Mouse (Mus musculus): ENCODE measurements around the gene Gmpr2. TPM values are rescaled to one million over a fixed set of nuclear protein-coding genes. Genes with fewer than 3 reads are reported as not detected.

The Gmpr2 gene
- polyA plus RNA-seq, 1 experiment = 35.9 TPM

DNA sequence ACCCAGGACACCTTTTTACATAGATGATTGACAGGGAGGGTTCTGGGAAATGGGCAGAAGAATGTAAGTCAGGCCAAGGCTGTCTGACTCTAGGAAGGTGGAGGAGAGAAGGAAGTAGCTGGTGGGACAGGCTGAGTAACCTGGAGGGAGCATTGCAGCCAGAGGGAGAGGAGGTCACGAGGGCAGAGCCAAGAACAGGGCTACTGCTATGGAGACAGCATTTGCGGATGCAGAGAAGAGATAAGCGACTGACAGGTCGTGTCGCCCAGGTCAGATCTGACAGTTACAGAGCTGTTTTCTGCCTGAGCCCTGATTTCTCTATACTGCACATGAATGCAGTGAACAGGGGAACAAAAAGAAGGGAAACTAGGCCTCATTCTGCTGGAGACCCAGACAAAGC is 35.7 kb downstream of the Gmpr2 start:
- no peaks in the 10 kb centered on the region for H3K27me3 ChIP-seq (ENCODE audit: control insufficient read depth, insufficient read depth, low read length)
- H3K36me3 ChIP-seq (ENCODE audit: control insufficient read depth, insufficient read depth, low read length) = no peaks in the 10 kb centered on the region
- H3K4me1 ChIP-seq (ENCODE audit: control insufficient read depth, insufficient read depth, low read length) = peaks cover 4% of the 10 kb centered on the region; the same call in 1 of the 2 replicates
- H3K27ac ChIP-seq (ENCODE audit: control insufficient read depth, insufficient read depth, low read depth, low read length) = no peak overlapping the region
- no peak overlapping the region for H3K4me3 ChIP-seq (ENCODE audit: control insufficient read depth, low read depth, low read length)
- TF ChIP-seq POLR2A (IDR thresholded peaks at IDR 0.05; ENCODE audit: control insufficient read depth, low read depth, low read length) (no peak), CTCF (IDR thresholded peaks at IDR 0.05; ENCODE audit: control insufficient read depth, insufficient read depth, insufficient replicate concordance, low read depth, low read length) (no peak)

DNA sequence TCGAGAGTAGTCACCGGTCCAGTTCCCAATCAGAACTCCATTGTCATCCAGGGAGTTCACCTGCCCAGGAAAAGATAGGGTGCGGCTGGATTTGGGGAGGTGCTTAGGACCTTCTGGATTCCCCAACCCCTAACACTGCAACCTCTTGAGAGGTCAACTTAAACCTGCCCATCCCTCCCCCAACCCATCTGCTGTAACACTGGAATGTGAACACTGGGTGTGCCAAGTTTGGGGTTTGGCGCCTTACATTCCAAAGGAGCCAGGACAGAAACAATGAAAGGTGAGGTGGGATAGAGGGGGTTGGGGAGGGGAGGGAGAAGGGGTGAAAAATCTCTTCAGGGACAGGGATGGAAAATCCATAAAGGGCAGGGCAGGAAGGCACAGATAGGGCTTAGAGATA is 37.8 kb downstream of the Gmpr2 start:
- no peak for TF ChIP-seq POLR2A (IDR thresholded peaks at IDR 0.05; ENCODE audit: control insufficient read depth, low read depth, low read length)
- no peak for TF ChIP-seq CTCF (IDR thresholded peaks at IDR 0.05; ENCODE audit: control insufficient read depth, insufficient read depth, insufficient replicate concordance, low read depth, low read length)
- Histone ChIP-seq H3K27me3 (ENCODE audit: control insufficient read depth, insufficient read depth, low read length) (no peaks in the 10 kb centered on the region), H3K36me3 (ENCODE audit: control insufficient read depth, insufficient read depth, low read length) (no peaks in the 10 kb centered on the region), H3K27ac (ENCODE audit: control insufficient read depth, insufficient read depth, low read depth, low read length) (no peak overlapping the region), H3K4me3 (ENCODE audit: control insufficient read depth, low read depth, low read length) (no peak overlapping the region), H3K4me1 (ENCODE audit: control insufficient read depth, insufficient read depth, low read length) (peaks cover 7% of the 10 kb centered on the region)

DNA sequence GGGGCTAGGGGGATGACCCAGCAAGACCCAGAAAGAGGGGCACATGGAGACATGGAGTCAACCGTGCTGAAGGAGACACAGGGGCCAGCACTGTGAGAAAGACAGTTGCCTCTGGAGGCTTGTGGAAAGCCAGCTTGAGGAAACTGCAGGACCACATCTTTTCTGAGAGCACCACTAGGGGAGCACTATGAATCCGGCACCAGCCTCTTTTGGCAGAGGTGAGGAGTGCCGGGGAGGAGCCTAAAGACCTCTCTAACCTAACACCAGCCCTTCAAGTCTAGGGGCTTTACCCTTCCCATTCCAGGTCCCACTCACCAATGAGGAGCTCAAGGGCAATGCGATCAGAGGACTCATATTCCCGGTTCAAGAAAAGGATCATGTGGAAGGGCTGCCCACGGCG is 40.0 kb downstream of the Gmpr2 start:
- H3K36me3 ChIP-seq (ENCODE audit: control insufficient read depth, insufficient read depth, low read length) = no peaks in the 10 kb centered on the region
- peaks cover 7% of the 10 kb centered on the region for H3K4me1 ChIP-seq (ENCODE audit: control insufficient read depth, insufficient read depth, low read length)
- no peak for TF ChIP-seq POLR2A (IDR thresholded peaks at IDR 0.05; ENCODE audit: control insufficient read depth, low read depth, low read length)
- no peak for TF ChIP-seq CTCF (IDR thresholded peaks at IDR 0.05; ENCODE audit: control insufficient read depth, insufficient read depth, insufficient replicate concordance, low read depth, low read length)
- no peak overlapping the region for H3K4me3 ChIP-seq (ENCODE audit: control insufficient read depth, low read depth, low read length)
- H3K27ac ChIP-seq (ENCODE audit: control insufficient read depth, insufficient read depth, low read depth, low read length) = no peak overlapping the region
- no peaks in the 10 kb centered on the region for H3K27me3 ChIP-seq (ENCODE audit: control insufficient read depth, insufficient read depth, low read length)

DNA sequence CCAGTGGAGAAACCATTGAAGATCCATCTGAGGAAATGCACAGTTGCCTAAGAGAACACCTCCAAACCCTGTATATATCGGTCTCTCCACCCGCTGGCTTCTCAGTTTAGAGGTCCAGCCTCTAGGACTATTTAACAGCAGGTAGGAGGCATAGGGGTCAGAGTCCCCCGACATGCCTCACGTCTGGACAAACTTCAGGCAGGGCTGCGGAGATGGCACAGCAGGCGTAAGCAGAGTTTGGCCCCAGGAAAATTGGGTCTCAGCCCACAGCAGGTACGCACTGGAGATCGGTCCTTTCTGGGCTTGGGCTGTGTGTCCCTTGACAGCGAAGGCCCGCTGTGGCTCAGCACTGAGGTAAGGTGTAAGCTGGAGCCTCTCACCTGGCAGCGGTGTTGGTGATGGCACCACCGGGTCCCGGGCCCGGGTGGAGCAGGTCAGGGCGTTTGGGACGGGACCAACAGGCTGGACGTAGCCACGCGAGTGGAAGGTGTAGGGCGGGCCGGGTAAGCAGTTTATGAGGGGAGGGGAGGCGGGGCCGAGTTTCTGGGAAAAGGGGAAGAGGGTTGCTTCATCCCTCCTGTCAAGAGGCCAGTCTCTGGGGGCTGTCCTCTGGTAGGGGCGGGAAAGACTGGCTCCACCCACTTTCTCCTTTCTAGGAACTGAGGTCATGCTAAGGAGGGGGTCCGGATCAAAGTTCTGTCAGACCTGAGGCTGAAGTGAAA is 41.4 kb downstream of the Gmpr2 start:
- Histone ChIP-seq H3K36me3 (ENCODE audit: control insufficient read depth, insufficient read depth, low read length) (no peaks in the 10 kb centered on the region), H3K4me3 (ENCODE audit: control insufficient read depth, low read depth, low read length) (no peak overlapping the region), H3K27me3 (ENCODE audit: control insufficient read depth, insufficient read depth, low read length) (no peaks in the 10 kb centered on the region), H3K27ac (ENCODE audit: control insufficient read depth, insufficient read depth, low read depth, low read length) (no peak overlapping the region), H3K4me1 (ENCODE audit: control insufficient read depth, insufficient read depth, low read length) (peaks cover 7% of the 10 kb centered on the region)
- no peak for TF ChIP-seq POLR2A (IDR thresholded peaks at IDR 0.05; ENCODE audit: control insufficient read depth, low read depth, low read length)
- no peak for TF ChIP-seq CTCF (IDR thresholded peaks at IDR 0.05; ENCODE audit: control insufficient read depth, insufficient read depth, insufficient replicate concordance, low read depth, low read length)

DNA sequence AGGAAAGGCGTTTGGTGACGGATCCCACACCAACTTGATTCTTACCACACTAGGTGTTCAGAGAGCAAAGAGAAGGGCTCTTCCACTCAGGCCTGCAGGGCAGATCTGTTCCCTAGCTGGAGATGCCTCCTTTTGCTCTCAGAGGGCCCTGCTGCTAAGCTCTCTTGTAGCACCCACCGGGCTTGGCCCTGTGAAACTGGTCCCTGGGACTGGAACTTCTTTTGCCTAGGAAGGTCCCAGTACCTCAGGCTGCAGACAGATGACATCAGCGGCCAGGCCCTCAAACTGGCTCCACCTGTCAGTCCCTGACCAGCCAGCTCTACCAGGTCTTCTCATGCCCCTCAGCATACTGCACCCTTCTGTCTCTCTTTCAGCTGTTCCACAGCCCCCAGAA is 42.0 kb downstream of the Gmpr2 start, which contains the start of gene Tgm1:
Tgm1 (minus strand) TSS at position 198 of the 394 bp plus-strand sequence.
- H3K27ac ChIP-seq (ENCODE audit: control insufficient read depth, insufficient read depth, low read depth, low read length) = no peak within 1 kb of the TSS
- H3K36me3 ChIP-seq (ENCODE audit: control insufficient read depth, insufficient read depth, low read length) = no peaks in the 10 kb centered on the region
- TF ChIP-seq POLR2A (IDR thresholded peaks at IDR 0.05; ENCODE audit: control insufficient read depth, low read depth, low read length) (no peak), CTCF (IDR thresholded peaks at IDR 0.05; ENCODE audit: control insufficient read depth, insufficient read depth, insufficient replicate concordance, low read depth, low read length) (no peak)
- no peak within 1 kb of the TSS for H3K4me3 ChIP-seq (ENCODE audit: control insufficient read depth, low read depth, low read length)
- H3K4me1 ChIP-seq (ENCODE audit: control insufficient read depth, insufficient read depth, low read length) = peaks cover 7% of the 10 kb centered on the region
- H3K27me3 ChIP-seq (ENCODE audit: control insufficient read depth, insufficient read depth, low read length) = no peaks in the 10 kb centered on the region

DNA sequence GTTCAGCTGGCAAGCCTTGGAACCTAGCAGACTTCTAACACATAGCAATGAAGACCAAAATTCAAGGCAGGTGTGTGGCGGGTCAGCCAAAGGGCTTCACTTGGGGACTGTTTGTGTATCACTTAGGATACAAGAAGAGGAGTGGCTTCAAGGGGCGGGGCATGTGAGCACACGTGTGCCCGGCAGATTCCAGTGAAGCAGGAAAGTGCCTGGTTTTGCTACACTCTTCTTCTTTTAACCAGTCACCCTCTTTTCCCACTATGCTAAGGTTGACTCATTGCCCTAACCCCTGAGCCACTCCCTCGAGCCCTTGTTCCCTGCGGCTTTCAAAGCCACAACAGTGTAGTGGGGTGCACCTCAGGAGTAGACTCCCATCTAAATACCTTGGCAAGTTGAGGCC is 43.2 kb downstream of the Gmpr2 start:
- H3K36me3 ChIP-seq (ENCODE audit: control insufficient read depth, insufficient read depth, low read length) = no peaks in the 10 kb centered on the region
- peaks cover 7% of the 10 kb centered on the region for H3K4me1 ChIP-seq (ENCODE audit: control insufficient read depth, insufficient read depth, low read length)
- no peaks in the 10 kb centered on the region for H3K27me3 ChIP-seq (ENCODE audit: control insufficient read depth, insufficient read depth, low read length)
- H3K4me3 ChIP-seq (ENCODE audit: control insufficient read depth, low read depth, low read length) = no peak overlapping the region
- no peak for TF ChIP-seq CTCF (IDR thresholded peaks at IDR 0.05; ENCODE audit: control insufficient read depth, insufficient read depth, insufficient replicate concordance, low read depth, low read length)
- TF ChIP-seq POLR2A (IDR thresholded peaks at IDR 0.05; ENCODE audit: control insufficient read depth, low read depth, low read length) = no peak
- no peak overlapping the region for H3K27ac ChIP-seq (ENCODE audit: control insufficient read depth, insufficient read depth, low read depth, low read length)

DNA sequence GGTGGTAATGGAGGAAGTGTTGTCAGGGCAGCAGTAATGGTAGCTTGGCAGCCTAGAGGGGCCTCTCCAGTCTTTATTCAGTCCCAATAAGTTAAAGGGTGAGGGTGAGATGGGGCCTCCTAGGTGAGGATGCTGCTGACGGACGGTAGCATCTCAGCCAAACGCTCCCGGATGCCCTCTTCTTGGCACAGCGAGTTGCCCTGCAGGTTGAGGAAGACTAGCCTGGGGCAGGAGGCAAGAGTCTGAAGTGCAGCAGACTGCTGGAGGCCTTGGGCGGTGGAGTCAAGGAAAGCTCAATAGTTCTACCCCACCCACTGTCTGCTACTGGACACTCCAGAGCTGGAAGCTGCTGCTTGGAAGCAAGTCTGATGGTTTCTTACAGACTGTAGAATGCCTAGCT is 44.5 kb downstream of the Gmpr2 start:
- H3K36me3 ChIP-seq (ENCODE audit: control insufficient read depth, insufficient read depth, low read length) = no peaks in the 10 kb centered on the region
- no peak overlapping the region for H3K27ac ChIP-seq (ENCODE audit: control insufficient read depth, insufficient read depth, low read depth, low read length)
- TF ChIP-seq POLR2A (IDR thresholded peaks at IDR 0.05; ENCODE audit: control insufficient read depth, low read depth, low read length) = no peak
- no peak for TF ChIP-seq CTCF (IDR thresholded peaks at IDR 0.05; ENCODE audit: control insufficient read depth, insufficient read depth, insufficient replicate concordance, low read depth, low read length)
- no peak overlapping the region for H3K4me3 ChIP-seq (ENCODE audit: control insufficient read depth, low read depth, low read length)
- H3K27me3 ChIP-seq (ENCODE audit: control insufficient read depth, insufficient read depth, low read length) = no peaks in the 10 kb centered on the region
- H3K4me1 ChIP-seq (ENCODE audit: control insufficient read depth, insufficient read depth, low read length) = peaks cover 7% of the 10 kb centered on the region

Data from testis, adult 2 months (tissue).